Mouse (Mus musculus) heart, embryonic 10.5 days (tissue): ENCODE measurements at regions not wholly inside any gene's neighbourhood (a gene's known extent, or its start where the extent isn't known, plus 50 kb on each side); places are given as distances from the start of the nearest gene placed in this dataset.

Experiments
- DNase-seq: peaks from one replicate; pipeline ENCODE4 v3.0.0-alpha.2; 2017; ENCODE audit warnings: low spot score
- H3K27ac ChIP-seq: fragments of 300-500 bp; sonication (generic); 2 replicates; pipeline ENCODE4 v1.5.1; 2016; ENCODE audit warnings: mild to moderate bottlenecking
- H3K27me3 ChIP-seq: fragments of 300-500 bp; sonication (generic); 2 replicates; pipeline ENCODE4 v1.6.1; 2016; ENCODE audit warnings: mild to moderate bottlenecking; ENCODE audit not compliant: poor library complexity, insufficient read depth, severe bottlenecking
- H3K36me3 ChIP-seq: fragments of 300-500 bp; sonication (generic); 2 replicates; pipeline ENCODE4 v1.6.1; 2016; ENCODE audit warnings: mild to moderate bottlenecking, moderate library complexity
- H3K4me1 ChIP-seq: fragments of 300-500 bp; sonication (generic); 2 replicates; pipeline ENCODE4 v1.6.1; 2016; ENCODE audit warnings: mild to moderate bottlenecking
- H3K4me3 ChIP-seq: fragments of 300-500 bp; sonication (generic); 2 replicates; pipeline ENCODE4 v1.5.1; 2016; ENCODE audit warnings: mild to moderate bottlenecking, moderate library complexity
- H3K9me3 ChIP-seq: fragments of 300-500 bp; sonication (generic); 2 replicates; pipeline ENCODE4 v1.6.1; 2016; ENCODE audit warnings: mild to moderate bottlenecking, moderate library complexity
- WGBS: fragments of 180-500 bp; shearing (Covaris S2); methylation state at CpG from one replicate; pipeline ENCODE4 v1.1.7; 2016; 5-methylcytosine and 5-hydroxymethylcytosine counted together

DNA sequence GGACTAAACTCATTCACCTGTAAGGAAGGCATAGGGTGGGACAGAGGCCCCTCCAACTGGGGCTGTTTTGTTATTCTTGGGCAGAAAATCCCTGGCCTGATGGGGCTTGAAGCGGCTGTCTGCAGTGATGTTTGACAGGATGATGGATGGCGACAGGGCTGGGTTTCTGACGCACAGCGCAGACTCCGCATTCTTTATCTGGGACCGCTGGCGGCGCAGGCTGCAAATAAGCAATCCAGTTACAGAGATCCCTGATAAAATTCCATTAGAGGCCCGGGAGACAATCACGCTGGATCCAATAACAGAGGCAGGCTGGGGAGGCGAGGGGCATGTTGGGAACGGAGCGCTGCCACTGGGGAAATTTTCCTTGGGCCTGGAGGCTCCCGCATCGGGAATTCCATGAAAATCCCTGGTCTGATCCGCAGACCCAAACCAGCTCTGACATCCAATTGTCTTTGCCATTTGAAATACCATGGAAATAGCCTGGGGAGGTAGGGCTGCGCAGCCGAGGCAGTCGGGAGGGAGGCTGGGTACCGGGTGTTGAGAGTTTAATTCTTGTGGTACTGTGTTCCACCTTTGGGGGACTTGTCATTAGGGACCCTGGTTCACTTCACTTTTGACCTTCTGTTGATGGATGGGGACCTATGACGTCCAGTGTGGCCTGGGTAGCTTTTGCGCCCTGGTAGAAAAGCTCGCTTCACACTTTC lies 99.0 kb upstream of the Sdk2 start:
- Histone ChIP-seq H3K9me3 (no peaks in the 10 kb centered on the region), H3K36me3 (no peaks in the 10 kb centered on the region), H3K4me3 (peak overlapping the region; percentile 42), H3K4me1 (peaks cover 35% of the 10 kb centered on the region), H3K27ac (peak overlapping the region; percentile 53), H3K27me3 (peaks cover 8% of the 10 kb centered on the region)
- 12% methylated on average over 23 of the region's 23 CpGs for WGBS
- peak; percentile 80 for DNase-seq

DNA sequence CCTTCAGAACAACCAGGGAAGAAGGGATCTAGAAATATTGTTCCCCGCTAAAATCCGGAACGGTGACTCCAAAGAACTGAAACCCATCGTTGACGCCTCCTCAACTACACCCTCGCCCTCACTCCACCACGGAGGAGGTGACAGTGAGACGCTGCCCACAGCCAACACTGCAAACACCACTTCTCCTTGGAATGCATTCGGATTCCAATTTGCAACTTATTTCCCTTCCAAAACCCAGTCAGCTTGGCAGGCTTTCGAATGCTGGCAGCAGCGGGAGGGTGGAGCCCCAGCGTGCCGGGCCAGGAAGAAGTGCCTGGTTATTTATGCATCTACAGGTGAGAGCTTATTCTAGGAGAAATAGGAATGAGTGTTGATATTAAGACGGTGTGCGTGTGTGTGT lies 85.9 kb upstream of the Sdk2 start:
- no peaks in the 10 kb centered on the region for H3K9me3 ChIP-seq
- peaks cover 6% of the 10 kb centered on the region; the same call in 1 of the 2 replicates for H3K27me3 ChIP-seq
- no peaks in the 10 kb centered on the region for H3K36me3 ChIP-seq
- H3K4me3 ChIP-seq: no peak overlapping the region
- no peaks in the 10 kb centered on the region for H3K4me1 ChIP-seq
- WGBS: 80% methylated on average over 15 of the region's 15 CpGs
- no peak for DNase-seq
- H3K27ac ChIP-seq: no peak overlapping the region

GRCm38 (mm10) chr11:114146334-114146733 lies 79.5 kb upstream of the Sdk2 start:
- DNase-seq: no peak
- WGBS: 32% methylated on average over 5 of the region's 5 CpGs
- Histone ChIP-seq H3K9me3 (no peaks in the 10 kb centered on the region), H3K4me1 (peaks cover 15% of the 10 kb centered on the region), H3K27me3 (no peaks in the 10 kb centered on the region), H3K4me3 (no peak overlapping the region), H3K27ac (peak overlapping the region; percentile 22; the same call in 1 of the 2 replicates), H3K36me3 (no peaks in the 10 kb centered on the region)

- Histone ChIP-seq H3K4me3 (no peak overlapping the region), H3K27me3 (no peaks in the 10 kb centered on the region), H3K36me3 (no peaks in the 10 kb centered on the region), H3K9me3 (no peaks in the 10 kb centered on the region), H3K27ac (no peak overlapping the region), H3K4me1 (peaks cover 20% of the 10 kb centered on the region)
- DNase-seq: no peak
- 69% methylated on average over 8 of the region's 8 CpGs for WGBS
Measured at GRCm38 (mm10) chr11:114129270-114129669, 62.4 kb upstream of the Sdk2 start.

- no peak overlapping the region for H3K27ac ChIP-seq
- no peaks in the 10 kb centered on the region for H3K36me3 ChIP-seq
- peaks cover 20% of the 10 kb centered on the region for H3K4me1 ChIP-seq
- H3K9me3 ChIP-seq: no peaks in the 10 kb centered on the region
- WGBS: 88% methylated on average over 8 of the region's 8 CpGs
- DNase-seq: no peak
- H3K4me3 ChIP-seq: no peak overlapping the region
- no peaks in the 10 kb centered on the region for H3K27me3 ChIP-seq
Measured at GRCm38 (mm10) chr11:114128841-114129240, 62.0 kb upstream of the Sdk2 start.

DNA sequence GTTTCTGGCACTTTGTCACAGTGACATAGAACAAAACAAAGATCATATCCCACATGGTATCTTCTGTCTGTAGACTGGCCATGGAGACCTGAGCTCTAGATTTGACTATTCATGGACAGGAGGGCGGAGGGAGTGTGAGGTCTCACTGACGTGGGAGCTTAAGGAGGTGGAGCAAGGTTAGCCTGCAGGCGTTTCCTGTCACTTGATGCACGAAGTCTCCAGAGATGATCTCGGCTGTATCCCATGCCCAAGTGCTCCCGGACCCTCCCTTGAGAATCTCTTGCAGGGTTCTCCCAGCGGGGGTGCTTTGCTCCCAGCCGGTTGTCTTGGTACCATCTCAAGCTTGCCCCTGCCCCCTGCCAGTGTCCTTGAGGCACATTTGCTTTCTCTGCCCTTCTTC lies 60.6 kb upstream of the Sdk2 start:
- no peak for DNase-seq
- Histone ChIP-seq H3K9me3 (no peaks in the 10 kb centered on the region), H3K27ac (no peak overlapping the region), H3K27me3 (no peaks in the 10 kb centered on the region), H3K4me1 (peaks cover 20% of the 10 kb centered on the region), H3K4me3 (no peak overlapping the region), H3K36me3 (no peaks in the 10 kb centered on the region)
- 21% methylated on average over 8 of the region's 8 CpGs for WGBS

DNA sequence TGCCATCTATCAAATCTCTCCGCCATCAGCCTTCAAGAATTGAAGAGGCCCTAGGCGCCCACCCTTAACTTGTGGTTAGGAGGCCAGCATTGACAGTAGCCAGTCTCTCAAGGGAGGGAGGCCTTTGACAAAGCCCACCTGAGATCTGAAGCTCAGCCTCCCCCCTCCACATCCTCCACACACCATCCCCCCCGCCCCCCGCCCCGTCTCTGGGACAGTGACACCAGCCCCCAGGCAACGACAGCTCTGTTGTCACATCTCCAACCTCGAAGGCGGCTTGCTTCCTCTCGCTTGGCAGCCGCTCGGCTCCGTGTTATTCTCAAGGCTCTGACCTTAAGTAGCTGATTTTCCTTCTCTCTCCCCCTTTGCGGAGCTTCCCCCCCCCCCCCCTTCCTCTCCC lies 55.3 kb upstream of the Sdk2 start:
- no peak for DNase-seq

DNA sequence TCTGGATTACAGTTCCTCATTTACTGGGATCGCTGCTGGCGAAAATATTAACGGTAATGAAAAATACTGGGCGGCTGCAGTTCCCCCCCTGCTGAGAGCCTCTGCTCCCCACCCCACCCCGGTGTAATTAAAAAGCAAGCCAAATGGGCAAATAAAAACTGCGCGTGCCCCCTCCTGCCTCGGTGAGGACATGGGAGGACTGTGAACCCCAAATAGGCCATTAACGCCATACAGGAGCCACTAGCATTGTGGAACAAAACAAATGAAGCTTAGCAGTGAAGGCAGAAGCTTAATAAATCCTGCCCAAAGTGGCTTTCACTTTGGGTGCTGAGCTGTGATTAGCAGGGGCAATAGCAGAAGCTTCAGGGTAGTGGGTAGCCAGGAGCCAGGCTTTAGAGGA lies 52.3 kb upstream of the Sdk2 start:
- Histone ChIP-seq H3K4me3 (no peak overlapping the region), H3K27me3 (no peaks in the 10 kb centered on the region), H3K9me3 (no peaks in the 10 kb centered on the region), H3K36me3 (no peaks in the 10 kb centered on the region), H3K4me1 (peaks cover 4% of the 10 kb centered on the region; the same call in 1 of the 2 replicates), H3K27ac (no peak overlapping the region)
- 80% methylated on average over 9 of the region's 9 CpGs for WGBS
- DNase-seq: no peak

More for the DNA sequence above, 55.3 kb upstream of the Sdk2 start:
- 46% methylated on average over 12 of the region's 13 CpGs for WGBS
- H3K27me3 ChIP-seq: no peaks in the 10 kb centered on the region
- no peaks in the 10 kb centered on the region for H3K36me3 ChIP-seq
- no peak overlapping the region for H3K4me3 ChIP-seq
- no peaks in the 10 kb centered on the region for H3K9me3 ChIP-seq
- H3K4me1 ChIP-seq: peaks cover 10% of the 10 kb centered on the region
- H3K27ac ChIP-seq: no peak overlapping the region
